Mouse (Mus musculus): ENCODE data around the gene Rad51. TPM values are rescaled to one million over a fixed set of nuclear protein-coding genes. Genes with fewer than 3 reads are reported as not detected.

Gene Rad51
- total and polyA plus RNA-seq, 3 experiments: 37.2 to 40.3 (median 40.0) TPM

DNA sequence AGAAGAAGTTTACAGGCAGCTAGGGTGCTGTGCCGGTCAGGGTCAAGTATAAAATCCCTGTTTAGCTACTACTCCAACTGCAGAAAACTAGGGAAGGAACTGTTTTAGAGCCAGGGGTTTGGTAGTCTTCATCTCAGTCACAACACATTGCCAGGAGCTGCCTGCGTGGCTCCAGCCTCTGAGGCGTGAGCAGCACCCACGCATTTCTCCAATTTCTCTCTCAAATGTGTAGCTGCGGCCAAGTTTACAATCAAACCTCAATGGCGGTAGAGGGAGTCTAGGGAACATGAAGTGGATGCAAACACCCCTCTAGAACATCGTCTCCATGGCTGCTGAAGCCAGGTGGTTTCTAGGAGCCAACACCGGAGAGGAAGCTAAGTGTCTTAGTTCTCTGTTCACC lies 35.2 kb downstream of the Rad51 start:
- TF ChIP-seq GATA2 (IDR thresholded peaks at IDR 0.05; ENCODE audit: borderline replicate concordance, low read depth, low read length): no peak
- no peak for TF ChIP-seq TAL1 (conservative IDR thresholded peaks at IDR 0.05; ENCODE audit: low read depth, low read length)
- TF ChIP-seq POLR2AphosphoS5 (IDR thresholded peaks at IDR 0.05; ENCODE audit: insufficient replicate concordance, low read depth, low read length): no peak
- TF ChIP-seq CTCF (IDR thresholded peaks at IDR 0.05; ENCODE audit: low read depth, low read length): no peak
- no peak for TF ChIP-seq GATA1 (IDR thresholded peaks at IDR 0.05; ENCODE audit: borderline replicate concordance, low read length)
- peaks cover 32% of the 10 kb centered on the region for H3K4me1 ChIP-seq (ENCODE audit: insufficient read depth, low read depth, low read length)
- H3K27me3 ChIP-seq (ENCODE audit: insufficient read depth, low read length): no peaks in the 10 kb centered on the region
- ATAC-seq (ENCODE audit: extremely low read depth, insufficient number of reproducible peaks, low FRiP score, poor library complexity, severe bottlenecking): no peak
- peaks cover 99% of the 10 kb centered on the region for H3K36me3 ChIP-seq (replicated peaks)
- no peak for DNase-seq (ENCODE audit: low spot score)
- H3K9me3 ChIP-seq (replicated peaks): peaks cover 8% of the 10 kb centered on the region; the same call in 1 of the 2 replicates
- H3K4me3 ChIP-seq (ENCODE audit: low read depth, low read length): no peak overlapping the region

DNA sequence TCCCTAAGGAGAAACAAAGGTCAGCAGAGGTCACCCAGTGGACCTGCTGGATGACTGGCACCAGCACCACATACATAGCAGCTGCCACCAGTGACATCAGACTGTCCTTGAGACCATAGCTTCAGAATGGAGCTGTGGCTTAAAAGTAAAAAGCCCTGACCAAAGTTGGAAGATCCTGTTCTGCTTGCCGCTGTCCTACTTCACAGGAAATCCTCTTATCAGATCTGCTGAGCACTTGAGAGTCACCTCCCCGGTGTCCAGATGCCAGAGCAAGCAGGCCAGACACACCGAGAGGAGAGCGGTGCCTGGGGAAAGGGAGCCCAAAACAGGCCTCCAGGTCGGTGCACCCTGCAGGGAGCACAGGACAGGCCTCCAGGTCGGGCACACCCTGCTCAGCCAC lies 39.7 kb downstream of the Rad51 start:
- H3K9me3 ChIP-seq (replicated peaks): no peaks in the 10 kb centered on the region
- no peak for TF ChIP-seq CTCF (IDR thresholded peaks at IDR 0.05; ENCODE audit: low read depth, low read length)
- no peak for TF ChIP-seq POLR2AphosphoS5 (IDR thresholded peaks at IDR 0.05; ENCODE audit: insufficient replicate concordance, low read depth, low read length)
- no peak for TF ChIP-seq GATA1 (IDR thresholded peaks at IDR 0.05; ENCODE audit: borderline replicate concordance, low read length)
- TF ChIP-seq TAL1 (conservative IDR thresholded peaks at IDR 0.05; ENCODE audit: low read depth, low read length): no peak
- no peak for TF ChIP-seq GATA2 (IDR thresholded peaks at IDR 0.05; ENCODE audit: borderline replicate concordance, low read depth, low read length)
- DNase-seq (ENCODE audit: low spot score) (no peak), ATAC-seq (ENCODE audit: extremely low read depth, insufficient number of reproducible peaks, low FRiP score, poor library complexity, severe bottlenecking) (no peak)
- H3K27me3 ChIP-seq (ENCODE audit: insufficient read depth, low read length): no peaks in the 10 kb centered on the region
- H3K4me1 ChIP-seq (ENCODE audit: insufficient read depth, low read depth, low read length): peaks cover 57% of the 10 kb centered on the region
- H3K4me3 ChIP-seq (ENCODE audit: low read depth, low read length): peak overlapping the region; percentile 18; the same call in 1 of the 2 replicates
- peaks cover 76% of the 10 kb centered on the region for H3K36me3 ChIP-seq (replicated peaks)

- no peaks in the 10 kb centered on the region for H3K9me3 ChIP-seq (replicated peaks)
- no peak for DNase-seq (ENCODE audit: low spot score)
- H3K4me1 ChIP-seq (ENCODE audit: insufficient read depth, low read depth, low read length): peaks cover 59% of the 10 kb centered on the region
- TF ChIP-seq POLR2AphosphoS5 (IDR thresholded peaks at IDR 0.05; ENCODE audit: insufficient replicate concordance, low read depth, low read length) (no peak), GATA2 (IDR thresholded peaks at IDR 0.05; ENCODE audit: borderline replicate concordance, low read depth, low read length) (no peak), CTCF (IDR thresholded peaks at IDR 0.05; ENCODE audit: low read depth, low read length) (no peak)
- ATAC-seq (ENCODE audit: extremely low read depth, insufficient number of reproducible peaks, low FRiP score, poor library complexity, severe bottlenecking): no peak
- H3K4me3 ChIP-seq (ENCODE audit: low read depth, low read length): peak overlapping the region; percentile 31; the same call in 1 of the 2 replicates
- H3K36me3 ChIP-seq (replicated peaks): peaks cover 52% of the 10 kb centered on the region
- no peaks in the 10 kb centered on the region for H3K27me3 ChIP-seq (ENCODE audit: insufficient read depth, low read length)
Observed at GRCm38 (mm10) chr2:119154683-119155082, 42.1 kb downstream of the Rad51 start.

DNA sequence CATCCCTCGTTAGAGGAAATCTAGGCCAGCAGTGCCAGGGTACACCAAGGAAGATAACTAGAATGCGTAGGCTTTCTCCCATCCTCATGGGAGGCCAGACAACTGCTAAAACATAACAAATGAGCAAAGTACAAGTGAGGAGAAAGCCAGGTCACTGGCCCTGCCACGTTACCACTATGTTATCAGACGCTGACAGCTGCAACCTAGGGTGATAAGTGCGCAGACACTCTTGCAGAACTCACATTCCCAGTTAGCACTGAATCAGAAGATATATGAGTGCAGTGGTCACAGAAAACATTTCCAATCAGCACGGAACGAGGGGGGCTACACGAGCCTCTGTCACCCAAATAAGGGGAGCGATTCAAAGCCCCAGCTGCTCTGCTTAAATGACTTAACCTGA lies 42.8 kb downstream of the Rad51 start:
- peak overlapping the region; percentile 100 for H3K4me3 ChIP-seq (ENCODE audit: low read depth, low read length)
- H3K27me3 ChIP-seq (ENCODE audit: insufficient read depth, low read length): no peaks in the 10 kb centered on the region
- H3K36me3 ChIP-seq (replicated peaks): peaks cover 45% of the 10 kb centered on the region
- peak; percentile 81 for ATAC-seq (ENCODE audit: extremely low read depth, insufficient number of reproducible peaks, low FRiP score, poor library complexity, severe bottlenecking)
- no peaks in the 10 kb centered on the region for H3K9me3 ChIP-seq (replicated peaks)
- peaks cover 64% of the 10 kb centered on the region for H3K4me1 ChIP-seq (ENCODE audit: insufficient read depth, low read depth, low read length)
- TF ChIP-seq POLR2AphosphoS5 (IDR thresholded peaks at IDR 0.05; ENCODE audit: insufficient replicate concordance, low read depth, low read length) (no peak), GATA2 (IDR thresholded peaks at IDR 0.05; ENCODE audit: borderline replicate concordance, low read depth, low read length) (0 out of 2 replicates have a peak, but pooled peaks have one; percentile 57), TAL1 (conservative IDR thresholded peaks at IDR 0.05; ENCODE audit: low read depth, low read length) (peak; percentile 91), GATA1 (IDR thresholded peaks at IDR 0.05; ENCODE audit: borderline replicate concordance, low read length) (no peak), CTCF (IDR thresholded peaks at IDR 0.05; ENCODE audit: low read depth, low read length) (no peak)
- DNase-seq (ENCODE audit: low spot score): peak; percentile 64

DNA sequence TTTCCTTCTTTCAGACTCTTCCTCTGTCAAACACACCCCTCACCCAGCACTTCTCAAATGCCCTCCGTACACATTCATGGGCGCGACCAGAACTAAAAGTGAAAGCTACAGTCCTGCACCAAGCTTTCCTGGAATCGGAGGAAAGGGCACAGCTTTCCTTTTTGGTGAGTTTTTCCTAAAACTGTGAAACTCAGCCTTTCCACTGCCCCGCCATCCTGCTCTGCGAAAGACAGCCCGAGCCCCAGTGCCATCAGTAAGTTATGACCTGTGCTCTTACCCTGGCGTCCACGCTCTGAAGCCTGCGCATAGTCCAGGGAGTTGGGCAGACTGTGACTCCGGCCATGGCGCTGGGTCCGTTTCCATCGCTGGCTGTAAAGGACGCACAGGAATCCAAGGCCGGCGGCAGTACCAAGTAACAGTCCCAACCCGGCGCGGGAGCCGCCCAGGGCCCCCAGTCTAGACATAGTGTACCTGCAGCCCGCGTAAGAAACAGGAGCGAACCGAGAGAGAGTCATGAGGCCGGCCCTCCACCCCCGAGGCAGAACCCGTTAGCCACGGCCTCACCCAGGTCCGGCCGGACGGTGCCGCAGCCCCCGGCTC lies 43.6 kb downstream of the Rad51 start:
- H3K36me3 ChIP-seq (replicated peaks): peaks cover 37% of the 10 kb centered on the region
- peaks cover 62% of the 10 kb centered on the region for H3K4me1 ChIP-seq (ENCODE audit: insufficient read depth, low read depth, low read length)
- H3K27me3 ChIP-seq (ENCODE audit: insufficient read depth, low read length): no peaks in the 10 kb centered on the region
- H3K4me3 ChIP-seq (ENCODE audit: low read depth, low read length): peak overlapping the region; percentile 100
- peak; percentile 25 for DNase-seq (ENCODE audit: low spot score)
- TF ChIP-seq POLR2AphosphoS5 (IDR thresholded peaks at IDR 0.05; ENCODE audit: insufficient replicate concordance, low read depth, low read length) (no peak), CTCF (IDR thresholded peaks at IDR 0.05; ENCODE audit: low read depth, low read length) (no peak), TAL1 (conservative IDR thresholded peaks at IDR 0.05; ENCODE audit: low read depth, low read length) (no peak), GATA1 (IDR thresholded peaks at IDR 0.05; ENCODE audit: borderline replicate concordance, low read length) (no peak), GATA2 (IDR thresholded peaks at IDR 0.05; ENCODE audit: borderline replicate concordance, low read depth, low read length) (no peak)
- ATAC-seq (ENCODE audit: extremely low read depth, insufficient number of reproducible peaks, low FRiP score, poor library complexity, severe bottlenecking): no peak
- no peaks in the 10 kb centered on the region for H3K9me3 ChIP-seq (replicated peaks)

DNA sequence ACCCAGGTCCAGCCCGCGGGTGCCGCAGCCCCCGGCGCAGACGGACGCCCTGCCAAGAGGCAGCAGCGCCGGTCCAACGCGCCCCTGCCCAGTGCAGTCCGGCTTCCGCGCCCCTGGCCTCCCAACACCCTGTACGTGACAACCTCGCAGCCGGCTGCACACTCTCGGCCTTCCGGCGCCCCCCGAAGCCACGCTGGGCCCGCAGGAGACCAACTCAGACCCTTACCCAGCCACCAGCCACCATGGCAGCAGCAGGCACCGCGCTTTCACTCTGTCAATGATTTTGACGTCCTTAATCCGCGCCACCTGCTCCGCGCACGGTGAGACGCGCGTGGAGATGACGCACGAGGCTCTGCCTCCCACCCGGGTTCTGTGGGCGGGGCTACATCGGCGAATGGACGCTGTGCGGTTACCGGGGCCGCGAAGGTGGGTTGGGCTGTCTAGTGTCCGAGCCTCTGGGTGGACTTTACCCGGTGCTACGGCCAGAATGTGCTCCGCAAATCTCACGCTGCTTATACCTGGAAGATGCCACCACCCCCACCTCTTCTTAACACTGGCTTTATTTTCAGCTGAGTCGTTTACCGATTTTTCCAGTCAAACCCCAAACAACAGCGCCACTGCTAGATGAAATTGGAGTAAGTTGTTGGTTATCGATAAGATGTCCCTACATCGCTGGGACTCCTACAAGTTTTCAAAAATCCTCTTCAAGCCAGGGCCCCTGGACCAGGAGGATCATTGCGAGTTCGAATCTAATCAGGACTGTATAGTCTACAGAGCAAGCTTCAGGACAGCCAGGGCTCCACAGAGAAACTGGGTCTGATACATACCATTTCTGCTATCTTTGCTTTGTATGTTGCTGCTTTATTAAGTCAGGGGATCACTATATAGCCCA lies 44.3 kb downstream of the Rad51 start, which contains the start of gene Rmdn3:
Rmdn3 (minus strand) TSS at position 354 of the 892 bp plus-strand sequence.
- H3K4me3 ChIP-seq (ENCODE audit: low read depth, low read length): peak within 1 kb of the TSS; percentile 100
- peaks cover 66% of the 10 kb centered on the region for H3K4me1 ChIP-seq (ENCODE audit: insufficient read depth, low read depth, low read length)
- ATAC-seq (ENCODE audit: extremely low read depth, insufficient number of reproducible peaks, low FRiP score, poor library complexity, severe bottlenecking) (peak; percentile 30; the same call in 1 of the 2 replicates), DNase-seq (ENCODE audit: low spot score) (peak; percentile 89)
- no peaks in the 10 kb centered on the region for H3K27me3 ChIP-seq (ENCODE audit: insufficient read depth, low read length)
- TF ChIP-seq POLR2AphosphoS5 (IDR thresholded peaks at IDR 0.05; ENCODE audit: insufficient replicate concordance, low read depth, low read length) (no peak), CTCF (IDR thresholded peaks at IDR 0.05; ENCODE audit: low read depth, low read length) (no peak), GATA2 (IDR thresholded peaks at IDR 0.05; ENCODE audit: borderline replicate concordance, low read depth, low read length) (no peak), TAL1 (conservative IDR thresholded peaks at IDR 0.05; ENCODE audit: low read depth, low read length) (no peak), GATA1 (IDR thresholded peaks at IDR 0.05; ENCODE audit: borderline replicate concordance, low read length) (no peak)
- peaks cover 29% of the 10 kb centered on the region for H3K36me3 ChIP-seq (replicated peaks)
- H3K9me3 ChIP-seq (replicated peaks): no peaks in the 10 kb centered on the region
